Mouse (Mus musculus) limb, embryonic 15.5 days (tissue): ENCODE results near the gene Cacna1f. TPM values are rescaled to one million over a fixed set of nuclear protein-coding genes. Genes with fewer than 3 reads are reported as not detected.

Source experiments
- ATAC-seq: fragments of 200-750 bp; cut with Nextera tagmentation; 2 replicates; pipeline ENCODE4 v1.8.0; 2017; ENCODE audit warnings: low read depth, moderate TSS enrichment; ENCODE audit not compliant: insufficient number of reproducible peaks, low FRiP score, low TSS enrichment
- H3K27ac ChIP-seq: fragments of 300-500 bp; sonication (generic); 2 replicates; pipeline ENCODE4 v1.5.1; 2015; ENCODE audit warnings: moderate library complexity, mild to moderate bottlenecking, inconsistent platforms
- H3K27me3 ChIP-seq: fragments of 300-500 bp; sonication (generic); 2 replicates; pipeline ENCODE4 v1.6.1; 2015; ENCODE audit warnings: inconsistent platforms
- H3K36me3 ChIP-seq: fragments of 300-500 bp; sonication (generic); 2 replicates; pipeline ENCODE4 v1.6.1; 2015; ENCODE audit warnings: inconsistent platforms
- H3K4me1 ChIP-seq: fragments of 300-500 bp; sonication (generic); 2 replicates; pipeline ENCODE4 v1.6.1; 2015; ENCODE audit warnings: inconsistent platforms
- H3K4me2 ChIP-seq: fragments of 300-500 bp; sonication (generic); 2 replicates; pipeline ENCODE4 v1.6.1; 2015; ENCODE audit warnings: mild to moderate bottlenecking, inconsistent platforms
- H3K4me3 ChIP-seq: fragments of 300-500 bp; sonication (generic); 2 replicates; pipeline ENCODE4 v1.5.1; 2015; ENCODE audit warnings: mild to moderate bottlenecking, inconsistent platforms
- H3K9ac ChIP-seq: fragments of 300-500 bp; sonication (generic); 2 replicates; pipeline ENCODE4 v1.6.1; 2015; ENCODE audit warnings: inconsistent platforms
- H3K9me3 ChIP-seq: fragments of 300-500 bp; sonication (generic); 2 replicates; pipeline ENCODE4 v1.6.1; 2016; ENCODE audit warnings: inconsistent platforms
- WGBS: fragments of 180-500 bp; shearing (Covaris S2); methylation state at CpG from one replicate; pipeline ENCODE4 v1.1.7; 2015; 5-methylcytosine and 5-hydroxymethylcytosine counted together
- polyA plus RNA-seq: library from polyadenylated mRNA; unstranded; fragments of >200 nt; fragmentation: Nextera tagmentation; extraction: Ambion mirVana; gene quantifications from 2 replicates; pipeline ENCODE4 v1.2.1, GENCODE M21; 2015

The Cacna1f gene
- polyA plus RNA-seq, 1 experiment from 2014 or later = 0.05 TPM

DNA sequence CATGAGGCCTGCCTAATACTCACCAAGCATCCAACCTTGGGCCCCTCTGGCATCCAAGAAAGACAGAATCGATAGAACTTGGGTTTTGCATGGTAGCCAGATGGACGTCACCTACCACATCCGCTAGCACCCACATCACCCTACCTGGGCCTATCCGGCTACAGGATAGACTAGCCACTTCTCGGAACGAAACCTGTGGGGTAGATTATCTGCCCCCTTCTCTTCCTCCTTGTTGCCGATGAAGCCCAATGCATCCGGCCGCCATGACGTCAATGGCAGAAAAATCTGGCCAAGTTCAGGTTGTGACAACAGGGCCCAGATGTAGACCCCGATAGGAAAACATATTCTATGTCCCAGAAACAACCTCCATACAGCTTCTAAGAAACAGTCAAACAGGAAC lies 23.0 kb upstream of the Cacna1f start:
- no peak overlapping the region for H3K4me2 ChIP-seq
- no peak overlapping the region for H3K9ac ChIP-seq
- H3K36me3 ChIP-seq = 0 out of 2 replicates have a peak, but pooled peaks cover 2% of the 10 kb centered on the region
- H3K4me1 ChIP-seq = no peaks in the 10 kb centered on the region
- H3K27ac ChIP-seq = no peak overlapping the region
- no peak for ATAC-seq
- H3K27me3 ChIP-seq = no peaks in the 10 kb centered on the region
- no peak overlapping the region for H3K4me3 ChIP-seq
- H3K9me3 ChIP-seq = no peaks in the 10 kb centered on the region
- WGBS = 91% methylated on average over 11 of the region's 11 CpGs

DNA sequence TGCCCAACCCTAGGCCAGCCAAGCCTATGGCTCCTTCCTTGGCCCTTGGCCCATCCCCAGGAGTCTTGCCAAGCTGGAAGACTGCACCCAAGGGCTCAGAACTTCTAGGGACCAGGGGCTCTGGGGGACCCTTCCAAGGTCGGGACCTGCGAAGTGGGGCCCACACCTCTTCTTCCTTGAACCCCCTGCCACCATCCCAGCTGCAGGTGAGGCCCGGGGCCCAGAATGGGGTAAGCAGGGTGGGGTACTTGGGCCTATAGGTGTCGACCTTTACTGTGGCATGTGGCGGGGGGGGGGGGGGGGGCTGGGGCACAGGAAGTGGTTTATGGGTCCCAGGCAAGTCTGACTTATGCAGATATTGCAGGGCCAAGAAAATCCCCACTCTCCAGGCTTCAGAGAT lies 20.5 kb upstream of the Cacna1f start:
- Histone ChIP-seq H3K36me3 (0 out of 2 replicates have a peak, but pooled peaks cover 10% of the 10 kb centered on the region), H3K9ac (no peak overlapping the region), H3K4me2 (no peak overlapping the region), H3K27ac (no peak overlapping the region), H3K9me3 (no peaks in the 10 kb centered on the region), H3K4me3 (no peak overlapping the region), H3K27me3 (no peaks in the 10 kb centered on the region), H3K4me1 (no peaks in the 10 kb centered on the region)
- 88% methylated on average over 3 of the region's 5 CpGs for WGBS
- no peak for ATAC-seq

GRCm38 (mm10) chrX:7595371-7595770 lies 11.5 kb upstream of the Cacna1f start:
- WGBS = 81% methylated on average over 9 of the region's 9 CpGs
- H3K9me3 ChIP-seq = no peaks in the 10 kb centered on the region
- no peak overlapping the region for H3K27ac ChIP-seq
- no peak overlapping the region for H3K4me3 ChIP-seq
- no peak overlapping the region for H3K4me2 ChIP-seq
- no peaks in the 10 kb centered on the region for H3K4me1 ChIP-seq
- no peaks in the 10 kb centered on the region for H3K27me3 ChIP-seq
- H3K9ac ChIP-seq = no peak overlapping the region
- peaks cover 20% of the 10 kb centered on the region; the same call in 1 of the 2 replicates for H3K36me3 ChIP-seq
- no peak for ATAC-seq

- 89% methylated on average over 7 of the region's 7 CpGs for WGBS
- Histone ChIP-seq H3K9ac (no peak overlapping the region), H3K27me3 (no peaks in the 10 kb centered on the region), H3K4me1 (0 out of 2 replicates have a peak, but pooled peaks cover 5% of the 10 kb centered on the region), H3K27ac (no peak overlapping the region), H3K9me3 (no peaks in the 10 kb centered on the region), H3K4me2 (no peak overlapping the region), H3K4me3 (peak overlapping the region; percentile 49; the same call in 1 of the 2 replicates), H3K36me3 (no peaks in the 10 kb centered on the region)
- ATAC-seq = no peak
These were observed 2.9 kb upstream of the Cacna1f start for GRCm38 (mm10) chrX:7604004-7604403.

DNA sequence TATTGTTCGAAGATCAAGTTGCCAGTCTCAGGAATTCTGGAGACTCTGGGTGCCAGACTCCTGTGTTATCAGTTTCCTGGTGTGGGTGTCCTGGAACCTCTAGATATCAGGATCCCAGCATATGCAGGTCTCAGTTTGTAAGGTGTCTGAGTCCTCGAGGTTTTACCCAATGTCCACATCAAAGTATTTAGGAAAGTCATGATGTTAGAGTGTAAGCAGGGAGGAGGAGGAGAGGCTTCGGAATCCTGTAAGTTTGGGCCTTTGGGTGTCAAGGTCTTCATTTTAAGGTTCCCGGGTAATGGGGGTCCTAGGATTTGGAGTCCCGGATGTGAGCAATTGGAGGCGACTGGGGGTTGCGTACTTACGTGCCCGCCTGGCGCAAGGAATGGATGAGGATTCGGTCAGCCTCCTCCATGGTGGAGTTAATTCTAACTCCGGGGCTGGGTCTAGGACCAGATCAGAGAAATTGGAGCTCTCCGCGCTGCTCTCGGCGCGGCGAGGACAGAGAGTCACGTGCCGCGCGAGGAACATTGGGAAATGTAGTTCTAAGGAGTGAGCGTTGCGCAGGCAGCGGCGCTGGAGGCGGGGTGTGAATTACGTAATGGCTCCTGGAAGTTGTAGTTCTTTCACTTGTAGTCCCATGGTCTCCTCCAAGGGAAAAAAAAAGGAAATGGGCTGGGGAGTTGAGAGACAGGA lies 1.9 kb upstream of the Cacna1f start, which contains the start of gene Ccdc22:
Ccdc22 (minus strand) TSS at position 639 of the 696 bp plus-strand sequence.
- no peaks in the 10 kb centered on the region for H3K36me3 ChIP-seq
- no peaks in the 10 kb centered on the region for H3K9me3 ChIP-seq
- peak within 1 kb of the TSS; percentile 20; the same call in 1 of the 2 replicates for H3K9ac ChIP-seq
- H3K4me2 ChIP-seq = peak within 1 kb of the TSS; percentile 46
- 0 out of 2 replicates have a peak, but pooled peaks cover 7% of the 10 kb centered on the region for H3K4me1 ChIP-seq
- H3K27me3 ChIP-seq = no peaks in the 10 kb centered on the region
- H3K4me3 ChIP-seq = peak within 1 kb of the TSS; percentile 49
- ATAC-seq = peak; percentile 85; the same call in 1 of the 2 replicates
- WGBS = 21% methylated on average over 28 of the region's 28 CpGs
- peak within 1 kb of the TSS; percentile 69 for H3K27ac ChIP-seq

DNA sequence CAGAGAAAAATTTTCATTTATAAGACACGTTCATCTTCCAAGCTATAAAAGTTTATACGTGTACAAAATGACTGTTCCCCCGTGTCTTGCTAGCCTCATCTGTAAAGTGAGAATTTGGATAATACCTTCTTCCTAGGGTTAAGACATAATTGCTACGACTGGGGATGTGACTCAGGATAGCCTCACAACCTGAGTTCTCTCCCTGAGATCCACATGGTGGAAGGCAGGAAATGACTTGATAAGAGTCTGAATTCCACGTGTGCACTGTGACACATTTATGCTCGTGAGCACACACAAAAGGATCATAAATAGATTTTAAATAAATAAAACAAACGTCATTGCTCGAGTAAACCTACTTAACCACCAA lies 1.3 kb upstream of the Cacna1f start:
- H3K27ac ChIP-seq = no peak overlapping the region
- H3K9ac ChIP-seq = no peak overlapping the region
- no peak for ATAC-seq
- H3K4me3 ChIP-seq = no peak overlapping the region
- WGBS = 45% methylated on average over 8 of the region's 8 CpGs
- H3K9me3 ChIP-seq = no peaks in the 10 kb centered on the region
- H3K27me3 ChIP-seq = no peaks in the 10 kb centered on the region
- H3K4me2 ChIP-seq = no peak overlapping the region
- H3K4me1 ChIP-seq = 0 out of 2 replicates have a peak, but pooled peaks cover 9% of the 10 kb centered on the region
- no peaks in the 10 kb centered on the region for H3K36me3 ChIP-seq

DNA sequence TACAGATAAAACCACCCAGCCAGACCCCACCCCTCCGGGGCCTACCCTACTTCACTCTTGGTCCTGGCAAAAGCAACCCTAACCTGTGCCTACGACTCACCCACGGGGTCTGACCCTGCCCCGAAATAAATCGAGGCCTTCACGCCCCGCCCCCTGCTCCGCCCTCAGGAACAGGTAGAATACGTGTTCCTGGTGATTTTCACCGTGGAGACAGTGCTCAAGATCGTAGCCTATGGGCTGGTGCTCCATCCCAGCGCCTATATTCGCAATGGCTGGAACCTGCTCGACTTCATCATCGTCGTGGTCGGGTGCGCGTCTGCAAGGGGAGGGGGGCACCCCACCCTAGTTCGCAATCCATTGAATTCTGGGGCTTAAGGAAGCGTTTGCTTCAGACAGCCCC lies 3.2 kb downstream of the Cacna1f start:
- H3K4me3 ChIP-seq = peak overlapping the region; percentile 40
- H3K27ac ChIP-seq = no peak overlapping the region
- peak overlapping the region; percentile 66 for H3K4me2 ChIP-seq
- H3K36me3 ChIP-seq = no peaks in the 10 kb centered on the region
- H3K9me3 ChIP-seq = no peaks in the 10 kb centered on the region
- no peak for ATAC-seq
- H3K27me3 ChIP-seq = 0 out of 2 replicates have a peak, but pooled peaks cover 2% of the 10 kb centered on the region
- H3K4me1 ChIP-seq = 0 out of 2 replicates have a peak, but pooled peaks cover 4% of the 10 kb centered on the region
- 25% methylated on average over 21 of the region's 21 CpGs for WGBS
- H3K9ac ChIP-seq = peak overlapping the region; percentile 20; the same call in 1 of the 2 replicates

DNA sequence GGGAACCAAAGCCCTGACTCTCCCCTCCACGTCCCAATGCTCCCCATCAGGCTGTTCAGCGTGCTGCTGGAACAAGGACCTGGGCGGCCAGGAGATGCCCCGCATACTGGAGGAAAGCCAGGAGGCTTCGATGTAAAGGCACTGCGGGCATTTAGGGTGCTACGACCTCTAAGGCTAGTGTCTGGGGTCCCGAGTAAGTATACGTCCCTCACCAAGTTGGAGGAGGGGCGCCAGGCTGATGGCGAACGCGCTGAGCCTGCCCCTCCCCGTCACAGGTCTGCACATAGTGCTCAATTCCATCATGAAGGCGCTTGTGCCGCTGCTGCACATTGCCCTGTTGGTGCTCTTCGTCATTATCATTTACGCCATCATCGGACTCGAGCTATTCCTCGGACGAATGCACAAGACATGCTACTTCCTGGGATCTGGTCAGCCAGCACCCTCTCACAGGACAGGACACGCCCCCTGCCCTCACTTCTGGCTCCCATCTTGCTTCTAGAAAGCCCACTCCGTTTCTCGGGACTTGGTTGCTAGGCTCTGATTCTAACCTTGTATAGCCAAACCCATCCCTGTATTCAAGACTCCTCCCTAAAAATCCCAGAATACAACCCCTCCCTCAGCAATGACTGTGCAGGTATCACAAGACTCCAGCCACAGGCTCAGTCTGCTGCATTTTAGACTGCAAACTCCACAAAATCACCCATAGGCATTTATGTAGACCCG lies 3.8 kb downstream of the Cacna1f start:
- H3K4me1 ChIP-seq = 0 out of 2 replicates have a peak, but pooled peaks cover 4% of the 10 kb centered on the region
- no peak for ATAC-seq
- H3K27ac ChIP-seq = no peak overlapping the region
- H3K9ac ChIP-seq = peak overlapping the region; percentile 20; the same call in 1 of the 2 replicates
- H3K9me3 ChIP-seq = no peaks in the 10 kb centered on the region
- no peaks in the 10 kb centered on the region for H3K36me3 ChIP-seq
- H3K27me3 ChIP-seq = 0 out of 2 replicates have a peak, but pooled peaks cover 2% of the 10 kb centered on the region
- 26% methylated on average over 26 of the region's 26 CpGs for WGBS
- H3K4me2 ChIP-seq = peak overlapping the region; percentile 66
- H3K4me3 ChIP-seq = peak overlapping the region; percentile 40

GRCm38 (mm10) chrX:7617889-7618551 lies 11.1 kb downstream of the Cacna1f start:
- Histone ChIP-seq H3K27ac (no peak overlapping the region), H3K27me3 (no peaks in the 10 kb centered on the region), H3K9ac (no peak overlapping the region), H3K4me3 (no peak overlapping the region), H3K4me2 (no peak overlapping the region), H3K9me3 (no peaks in the 10 kb centered on the region), H3K4me1 (no peaks in the 10 kb centered on the region), H3K36me3 (no peaks in the 10 kb centered on the region)
- ATAC-seq = no peak
- 78% methylated on average over 12 of the region's 12 CpGs for WGBS

DNA sequence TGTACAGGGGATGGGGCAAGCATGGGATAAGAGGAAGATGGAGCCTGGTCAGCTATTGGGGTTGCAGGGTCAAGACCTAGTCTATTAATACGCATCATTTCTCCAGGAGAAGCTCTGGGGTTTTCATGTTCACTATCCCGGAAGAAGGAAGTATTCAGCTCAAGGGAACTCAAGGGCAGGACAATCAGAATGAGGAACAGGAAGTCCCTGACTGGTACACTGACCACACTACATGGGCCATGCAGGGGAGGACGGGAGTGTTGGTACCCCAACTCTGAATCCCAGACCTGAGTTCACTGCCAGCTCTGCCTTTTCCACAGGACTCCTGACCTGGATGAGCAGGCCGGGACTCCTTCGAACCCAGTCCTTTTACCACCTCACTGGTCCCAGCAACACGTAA lies 25.7 kb downstream of the Cacna1f start:
- Histone ChIP-seq H3K4me1 (no peaks in the 10 kb centered on the region), H3K9me3 (no peaks in the 10 kb centered on the region), H3K36me3 (no peaks in the 10 kb centered on the region), H3K27me3 (no peaks in the 10 kb centered on the region), H3K9ac (no peak overlapping the region), H3K27ac (no peak overlapping the region), H3K4me2 (no peak overlapping the region), H3K4me3 (no peak overlapping the region)
- ATAC-seq = no peak
- 80% methylated on average over 6 of the region's 6 CpGs for WGBS

- no peaks in the 10 kb centered on the region for H3K36me3 ChIP-seq
- no peaks in the 10 kb centered on the region for H3K4me1 ChIP-seq
- H3K4me3 ChIP-seq = no peak overlapping the region
- no peak overlapping the region for H3K4me2 ChIP-seq
- ATAC-seq = no peak
- 0 out of 2 replicates have a peak, but pooled peaks cover 5% of the 10 kb centered on the region for H3K27me3 ChIP-seq
- H3K27ac ChIP-seq = no peak overlapping the region
- H3K9me3 ChIP-seq = no peaks in the 10 kb centered on the region
- 66% methylated on average over 3 of the region's 3 CpGs for WGBS
- H3K9ac ChIP-seq = no peak overlapping the region
These were observed 28.2 kb downstream of the Cacna1f start for GRCm38 (mm10) chrX:7635101-7635500.
